8 mouse cellular contexts compared by ENCODE assay signal in the genomic region with DNA sequence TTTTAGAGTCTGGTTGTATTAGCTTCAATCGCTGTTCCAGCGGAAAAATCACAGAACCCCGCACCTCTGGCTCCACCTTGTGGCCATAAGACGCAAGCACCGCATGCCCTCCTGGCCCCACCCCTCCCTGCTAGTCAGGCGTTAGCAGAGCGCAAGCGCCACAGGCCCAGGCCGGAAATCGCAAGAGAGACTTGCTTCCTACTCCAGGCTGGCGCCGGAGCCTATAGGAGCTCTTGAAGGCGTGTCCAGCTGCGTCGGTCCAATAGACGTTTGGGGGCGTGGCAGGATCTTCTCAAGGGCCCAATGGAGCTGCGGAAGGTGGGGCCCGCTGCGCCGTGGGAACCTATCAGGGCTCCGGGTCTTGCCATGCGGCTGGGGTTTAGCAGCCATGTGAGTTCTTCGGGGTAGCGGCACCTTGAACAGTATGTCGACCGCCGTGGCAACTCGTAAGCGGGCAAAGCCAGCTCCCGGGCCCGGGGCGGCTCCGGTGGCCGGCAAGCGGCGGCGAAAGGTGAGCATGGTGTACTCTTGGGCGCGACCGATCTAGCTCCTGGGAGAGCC. TPM values are rescaled to one million over a fixed set of nuclear protein-coding genes. Genes with fewer than 3 reads are reported as not detected.
DNase-seq lines count a peak whose midpoint lies in the region; ATAC-seq and TF ChIP-seq lines count a peak whose summit lies in the region.

Gene Parp3 (minus strand): TSS at position 26 of the 561 bp plus-strand sequence.

- TF ChIP-seq EP300 in ES-Bruce4 (IDR thresholded peaks at IDR 0.05; ENCODE audit: insufficient read depth, low read depth, low read length) = no peak
- TF ChIP-seq EP300 in liver, postnatal 0 days (IDR thresholded peaks at IDR 0.05; ENCODE audit: low read depth) = no peak

- H3K36me3 ChIP-seq in ES-Bruce4 (ENCODE audit: control insufficient read depth, insufficient read depth, low read length, poor library complexity, severe bottlenecking) = peaks cover 8% of the 10 kb centered on the region
- H3K36me3 ChIP-seq in forebrain, embryonic 13.5 days (ENCODE audit: poor library complexity, severe bottlenecking) = peaks cover 28% of the 10 kb centered on the region
- peaks cover 15% of the 10 kb centered on the region; the same call in 1 of the 2 replicates for H3K36me3 ChIP-seq in liver, postnatal 0 days (replicated peaks; ENCODE audit: insufficient read depth, low read length)
- H3K36me3 ChIP-seq in neural tube, embryonic 14.5 days (ENCODE audit: control insufficient read depth, insufficient read depth, low read length) = peaks cover 7% of the 10 kb centered on the region; the same call in 1 of the 2 replicates

- no peaks in the 10 kb centered on the region for H3K9me3 ChIP-seq in ES-Bruce4 (replicated peaks; ENCODE audit: control insufficient read depth, insufficient read depth, low read length, poor library complexity, severe bottlenecking)
- no peaks in the 10 kb centered on the region for H3K9me3 ChIP-seq in forebrain, embryonic 13.5 days (replicated peaks)
- no peaks in the 10 kb centered on the region for H3K9me3 ChIP-seq in liver, postnatal 0 days (ENCODE audit: low read length)
- H3K9me3 ChIP-seq in neural tube, embryonic 14.5 days (ENCODE audit: control insufficient read depth, low read length) = no peaks in the 10 kb centered on the region

- DNase-seq in heart, postnatal 10 days = peak; percentile 99 to 100
- peak; percentile 99 for DNase-seq in large intestine, adult 2 months (ENCODE audit: low read depth, low spot score)
- DNase-seq in liver, postnatal 0 days = peak; percentile 98
- DNase-seq in testis, postnatal 10 days (ENCODE audit: low spot score) = peak; percentile 98

- H3K9ac ChIP-seq in ES-Bruce4 (ENCODE audit: low read depth, poor library complexity, severe bottlenecking) = peak within 1 kb of the TSS; percentile 86
- H3K9ac ChIP-seq in forebrain, embryonic 13.5 days = peak within 1 kb of the TSS; percentile 68
- peak within 1 kb of the TSS; percentile 68 for H3K9ac ChIP-seq in liver, postnatal 0 days (replicated peaks)
- peak within 1 kb of the TSS; percentile 57 for H3K9ac ChIP-seq in neural tube, embryonic 14.5 days (replicated peaks; ENCODE audit: low read depth, low read length)

- WGBS in forebrain, embryonic 13.5 days = under 1% methylated on average over 40 of the region's 41 CpGs
- under 1% methylated on average over 41 of the region's 41 CpGs for WGBS in large intestine, adult 2 months
- under 1% methylated on average over 41 of the region's 41 CpGs for WGBS in liver, postnatal 0 days (ENCODE audit: insufficient replicate concordance)
- under 1% methylated on average over 41 of the region's 41 CpGs for WGBS in neural tube, embryonic 14.5 days

- H3K4me1 ChIP-seq in ES-Bruce4 (ENCODE audit: control insufficient read depth, insufficient read depth, low read length) = peaks cover 2% of the 10 kb centered on the region
- peaks cover 34% of the 10 kb centered on the region for H3K4me1 ChIP-seq in forebrain, embryonic 13.5 days
- H3K4me1 ChIP-seq in liver, postnatal 0 days (ENCODE audit: insufficient read depth) = peaks cover 20% of the 10 kb centered on the region
- H3K4me1 ChIP-seq in neural tube, embryonic 14.5 days (ENCODE audit: control insufficient read depth, insufficient read depth, low read length) = peaks cover 9% of the 10 kb centered on the region

- peak within 1 kb of the TSS; percentile 10; the same call in 1 of the 2 replicates for H3K27ac ChIP-seq in ES-Bruce4 (ENCODE audit: insufficient read depth, low read length)
- no peak within 1 kb of the TSS for H3K27ac ChIP-seq in forebrain, embryonic 13.5 days
- H3K27ac ChIP-seq in liver, postnatal 0 days (ENCODE audit: low read depth) = peak within 1 kb of the TSS; percentile 65
- H3K27ac ChIP-seq in neural tube, embryonic 14.5 days (ENCODE audit: low read depth, low read length) = no peak within 1 kb of the TSS

- TF ChIP-seq POLR2A in ES-Bruce4 (IDR thresholded peaks at IDR 0.05; ENCODE audit: insufficient read depth, low read length) = no peak

- H3K4me2 ChIP-seq in forebrain, embryonic 13.5 days = peak within 1 kb of the TSS; percentile 92
- H3K4me2 ChIP-seq in liver, postnatal 0 days (ENCODE audit: low read depth, low read length) = peak within 1 kb of the TSS; percentile 98
- H3K4me2 ChIP-seq in neural tube, embryonic 14.5 days (ENCODE audit: low read depth, low read length) = peak within 1 kb of the TSS; percentile 87

- intact Hi-C loops in heart, postnatal 10 days (cut with DNase I) = loop anchor here (1.0 to 5.0 kb wide), 4 partner anchors 29 to 194 kb away; partner anchors contain the start of gene Rpl29

- no peaks in the 10 kb centered on the region for H3K27me3 ChIP-seq in ES-Bruce4 (ENCODE audit: control insufficient read depth, insufficient read depth, low read length, poor library complexity, severe bottlenecking)
- H3K27me3 ChIP-seq in forebrain, embryonic 13.5 days = no peaks in the 10 kb centered on the region
- no peaks in the 10 kb centered on the region for H3K27me3 ChIP-seq in liver, postnatal 0 days (ENCODE audit: insufficient read depth, low read length)
- H3K27me3 ChIP-seq in neural tube, embryonic 14.5 days (ENCODE audit: control insufficient read depth, insufficient read depth, low read length) = no peaks in the 10 kb centered on the region

- peak within 1 kb of the TSS; percentile 96 for H3K4me3 ChIP-seq in ES-Bruce4 (ENCODE audit: low read depth, low read length)
- peak within 1 kb of the TSS; percentile 70 for H3K4me3 ChIP-seq in forebrain, embryonic 13.5 days
- H3K4me3 ChIP-seq in liver, postnatal 0 days (ENCODE audit: low read depth, low read length) = peak within 1 kb of the TSS; percentile 61
- H3K4me3 ChIP-seq in neural tube, embryonic 14.5 days (ENCODE audit: low read depth, low read length) = peak within 1 kb of the TSS; percentile 62

- TF ChIP-seq CTCF in ES-Bruce4 (IDR thresholded peaks at IDR 0.05; ENCODE audit: low read depth, low read length) = peak; percentile 93
- TF ChIP-seq CTCF in liver, postnatal 0 days (IDR thresholded peaks at IDR 0.05; ENCODE audit: low read depth) = peak; percentile 98

- peak; percentile 93 for ATAC-seq in cerebellum, adult (ENCODE audit: insufficient number of reproducible peaks, low FRiP score, low TSS enrichment)
- ATAC-seq in forebrain, embryonic 13.5 days = peak; percentile 98
- peak; percentile 98 for ATAC-seq in liver, postnatal 0 days
- peak; percentile 98 for ATAC-seq in neural tube, embryonic 14.5 days (ENCODE audit: low read depth)

RNA-seq across cellular contexts. Expression of gene Parp3, which starts in this region (rescaled TPM):
- 5.1 and 8.0 TPM in 2 replicates for polyA plus RNA-seq in ES-Bruce4 (2011; ENCODE audit: insufficient read depth, insufficient read length, low read depth, missing spikeins)
- 0.23 and 0.70 TPM in 2 replicates for polyA plus RNA-seq in forebrain, embryonic 13.5 days (2015; fragmentation: Nextera tagmentation; extraction: Ambion mirVana)
- 10 to 100 TPM; 12.5 to 13.5 TPM for total RNA-seq in heart, postnatal 10 days (2021)
- 19.5 and 31.6 TPM in 2 replicates for polyA plus RNA-seq in large intestine, adult 2 months (2012; rRNA removed)
- 1.6 and 1.9 TPM in 2 replicates for polyA plus RNA-seq in liver, postnatal 0 days (2015; fragmentation: Nextera tagmentation; extraction: Ambion mirVana)
- polyA plus RNA-seq in neural tube, embryonic 14.5 days (2014; fragmentation: Nextera tagmentation; extraction: Ambion mirVana) = 0.17 and 0.36 TPM in 2 replicates

Comparison
In these comparisons a context has a peak if more than half of its experiments do, and no peak if none do; other contexts are left out.
1. Peak in ATAC-seq, H3K4me3 ChIP-seq, H3K9ac ChIP-seq and H3K4me2 ChIP-seq in forebrain, embryonic 13.5 days; RNA of the gene not detected or under 1 TPM.
2. Peak in ATAC-seq, H3K4me3 ChIP-seq, H3K9ac ChIP-seq and H3K4me2 ChIP-seq in neural tube, embryonic 14.5 days; RNA of the gene not detected or under 1 TPM.
3. H3K27ac ChIP-seq: peak in ES-Bruce4 (single experiment) and liver, postnatal 0 days (single experiment); none in forebrain, embryonic 13.5 days (single experiment) and neural tube, embryonic 14.5 days (single experiment).
4. Peak in every context shown above with its lines, with median percentiles within 50 percentile points of each other: H3K4me3 ChIP-seq, H3K9ac ChIP-seq, ATAC-seq, H3K4me2 ChIP-seq and DNase-seq.